25 mouse cellular contexts compared by ENCODE assay signal in genomic region chr12:51147963-51148362, GRCm38 (mm10).
DNase-seq lines count a peak whose midpoint lies in the region; ATAC-seq and TF ChIP-seq lines count a peak whose summit lies in the region.
"Had no signal": no experiment of that assay in that cellular context is flagged by ENCODE, and none has a peak within 500 bp of the region (broad histone marks: within the 10 kb centered on the region; RNA-seq: fewer than 3 reads in every experiment).

No protein-coding gene starts in this region.

- 36% methylated on average over 8 of the region's 8 CpGs for WGBS in lung, embryonic 14.5 days
- 47% methylated on average over 8 of the region's 8 CpGs for WGBS in lung, postnatal 0 days
- WGBS in stomach, embryonic 14.5 days: 53% methylated on average over 8 of the region's 8 CpGs
- 49% methylated on average over 8 of the region's 8 CpGs for WGBS in stomach, postnatal 0 days

- H3K9me3 ChIP-seq in lung, embryonic 14.5 days (ENCODE audit: low read depth, low read length): no peaks in the 10 kb centered on the region
- H3K9me3 ChIP-seq in lung, postnatal 0 days (ENCODE audit: low read length): no peaks in the 10 kb centered on the region
- no peaks in the 10 kb centered on the region for H3K9me3 ChIP-seq in stomach, embryonic 14.5 days (ENCODE audit: control insufficient read depth, low read depth, low read length)
- no peaks in the 10 kb centered on the region for H3K9me3 ChIP-seq in stomach, postnatal 0 days (ENCODE audit: control insufficient read depth, low read length)
- H3K9me3 ChIP-seq: forebrain, embryonic 10.5 days; heart, embryonic 10.5 days; heart, embryonic 13.5 days; hindbrain, embryonic 12.5 days; hindbrain, embryonic 15.5 days had no signal

- H3K9ac ChIP-seq in lung, embryonic 14.5 days: no peak overlapping the region
- H3K9ac ChIP-seq in lung, postnatal 0 days (replicated peaks; ENCODE audit: low read depth): no peak overlapping the region
- H3K9ac ChIP-seq in stomach, embryonic 14.5 days (replicated peaks; ENCODE audit: low read depth, low read length): no peak overlapping the region
- no peak overlapping the region for H3K9ac ChIP-seq in stomach, postnatal 0 days (ENCODE audit: low read length)
- H3K9ac ChIP-seq: forebrain, postnatal 0 days; heart, embryonic 13.5 days; hindbrain, embryonic 12.5 days; hindbrain, embryonic 15.5 days had no signal

- no peak for TF ChIP-seq EP300 in lung, postnatal 0 days (IDR thresholded peaks at IDR 0.05)
- TF ChIP-seq EP300 in stomach, postnatal 0 days (optimal IDR thresholded peaks at IDR 0.05): no peak

- no peak for DNase-seq in frontal cortex, postnatal 10 days (ENCODE audit: low spot score in 2 of 2)
- peak; percentile 75 for DNase-seq in lung, embryonic 14.5 days
- DNase-seq in lung, postnatal 0 days (ENCODE audit: low spot score): no peak
- peak; percentile 6 for DNase-seq in lung, postnatal 10 days
- no peak for DNase-seq in lung, postnatal 25 days (ENCODE audit: low spot score)
- no peak for DNase-seq in stomach, postnatal 0 days (ENCODE audit: low spot score)
- DNase-seq: adrenal gland, adult 8-10 months; adrenal gland, postnatal 25 days; cerebellum, adult 18-20 months; cerebellum, adult 9-10 months; cerebellum, postnatal 14 days; forebrain, postnatal 0 days; gastrocnemius, postnatal 10 days; gastrocnemius, postnatal 36 days; heart, adult 2 months; heart, postnatal 14 days had no signal

- ATAC-seq in frontal cortex, adult (ENCODE audit: low TSS enrichment): 0 out of 2 replicates have a peak, but pooled peaks have one; percentile 18
- peak; percentile 38; the same call in 1 of the 2 replicates for ATAC-seq in lung, embryonic 14.5 days (ENCODE audit: insufficient read depth)
- no peak for ATAC-seq in lung, postnatal 0 days
- no peak for ATAC-seq in stomach, embryonic 14.5 days (ENCODE audit: insufficient number of reproducible peaks, insufficient read depth, low FRiP score, low read depth)
- no peak for ATAC-seq in stomach, postnatal 0 days (ENCODE audit: low FRiP score, low TSS enrichment)
- ATAC-seq: activated CD4-positive, CD25-positive, alpha-beta regulatory T cell, adult 4 months; forebrain, embryonic 14.5 days; forebrain, postnatal 0 days had no signal

- TF ChIP-seq CTCF in lung, embryonic 14.5 days (IDR thresholded peaks at IDR 0.05; ENCODE audit: low read depth): no peak
- no peak for TF ChIP-seq CTCF in lung, postnatal 0 days (IDR thresholded peaks at IDR 0.05)
- TF ChIP-seq CTCF in stomach, postnatal 0 days (IDR thresholded peaks at IDR 0.05; ENCODE audit: low read depth): no peak

- H3K27ac ChIP-seq in lung, embryonic 14.5 days (ENCODE audit: low read depth): no peak overlapping the region
- H3K27ac ChIP-seq in lung, postnatal 0 days (ENCODE audit: low read length): no peak overlapping the region
- H3K27ac ChIP-seq in stomach, embryonic 14.5 days (ENCODE audit: low read length): peak overlapping the region; percentile 55; the same call in 1 of the 2 replicates
- H3K27ac ChIP-seq in stomach, postnatal 0 days (replicated peaks): no peak overlapping the region
- H3K27ac ChIP-seq: forebrain, embryonic 10.5 days; heart, adult 2 months; heart, embryonic 10.5 days; heart, embryonic 13.5 days; hindbrain, embryonic 12.5 days; hindbrain, embryonic 15.5 days had no signal

- no peak overlapping the region for H3K4me2 ChIP-seq in lung, embryonic 14.5 days
- no peak overlapping the region for H3K4me2 ChIP-seq in lung, postnatal 0 days (replicated peaks; ENCODE audit: low read depth, low read length)
- H3K4me2 ChIP-seq in stomach, embryonic 14.5 days (replicated peaks; ENCODE audit: low read depth, low read length): no peak overlapping the region
- H3K4me2 ChIP-seq in stomach, postnatal 0 days (replicated peaks; ENCODE audit: low read depth): no peak overlapping the region
- H3K4me2 ChIP-seq: heart, embryonic 13.5 days; hindbrain, embryonic 12.5 days; hindbrain, embryonic 15.5 days had no signal

- H3K4me3 ChIP-seq in lung, embryonic 14.5 days (ENCODE audit: low read depth, low read length): no peak overlapping the region
- no peak overlapping the region for H3K4me3 ChIP-seq in lung, postnatal 0 days (ENCODE audit: low read depth, low read length)
- no peak overlapping the region for H3K4me3 ChIP-seq in stomach, embryonic 14.5 days (ENCODE audit: low read depth, low read length)
- no peak overlapping the region for H3K4me3 ChIP-seq in stomach, postnatal 0 days (ENCODE audit: low read depth, low read length)
- H3K4me3 ChIP-seq: forebrain, embryonic 10.5 days; heart, adult 2 months; heart, embryonic 10.5 days; heart, embryonic 13.5 days; hindbrain, embryonic 12.5 days; hindbrain, embryonic 15.5 days had no signal

- no peaks in the 10 kb centered on the region for H3K36me3 ChIP-seq in lung, embryonic 14.5 days (ENCODE audit: insufficient read depth)
- no peaks in the 10 kb centered on the region for H3K36me3 ChIP-seq in lung, postnatal 0 days (ENCODE audit: insufficient read depth, low read length)
- no peaks in the 10 kb centered on the region for H3K36me3 ChIP-seq in stomach, embryonic 14.5 days (ENCODE audit: control insufficient read depth, insufficient read depth, low read length)
- no peaks in the 10 kb centered on the region for H3K36me3 ChIP-seq in stomach, postnatal 0 days (ENCODE audit: control insufficient read depth, insufficient read depth, low read length)
- H3K36me3 ChIP-seq: forebrain, embryonic 10.5 days; heart, embryonic 10.5 days; heart, embryonic 13.5 days; hindbrain, embryonic 12.5 days; hindbrain, embryonic 15.5 days had no signal

- H3K4me1 ChIP-seq in lung, embryonic 14.5 days (ENCODE audit: insufficient read depth): no peaks in the 10 kb centered on the region
- H3K4me1 ChIP-seq in lung, postnatal 0 days (ENCODE audit: insufficient read depth, low read depth, low read length): no peaks in the 10 kb centered on the region
- no peaks in the 10 kb centered on the region for H3K4me1 ChIP-seq in stomach, embryonic 14.5 days (ENCODE audit: control insufficient read depth, insufficient read depth, low read length)
- H3K4me1 ChIP-seq in stomach, postnatal 0 days (replicated peaks; ENCODE audit: control insufficient read depth, insufficient read depth): no peaks in the 10 kb centered on the region
- H3K4me1 ChIP-seq: forebrain, embryonic 10.5 days; heart, embryonic 10.5 days; heart, embryonic 13.5 days; hindbrain, embryonic 12.5 days; hindbrain, embryonic 15.5 days had no signal

- no peaks in the 10 kb centered on the region for H3K27me3 ChIP-seq in lung, embryonic 14.5 days (ENCODE audit: insufficient read depth, low read length)
- no peaks in the 10 kb centered on the region for H3K27me3 ChIP-seq in lung, postnatal 0 days (replicated peaks; ENCODE audit: insufficient read depth, low read length)
- H3K27me3 ChIP-seq in stomach, embryonic 14.5 days (ENCODE audit: control insufficient read depth, insufficient read depth, low read length): no peaks in the 10 kb centered on the region
- H3K27me3 ChIP-seq in stomach, postnatal 0 days (ENCODE audit: control insufficient read depth, insufficient read depth, low read length): no peaks in the 10 kb centered on the region
- H3K27me3 ChIP-seq: heart, embryonic 13.5 days; hindbrain, embryonic 12.5 days; hindbrain, embryonic 15.5 days had no signal

Comparison
In these comparisons a context has a peak if more than half of its experiments do, and no peak if none do; other contexts are left out.
1. ATAC-seq: peak in frontal cortex, adult (single experiment) and lung, embryonic 14.5 days (single experiment); none in lung, postnatal 0 days (single experiment), stomach, embryonic 14.5 days (single experiment) and stomach, postnatal 0 days (single experiment).
2. DNase-seq: peak in lung, embryonic 14.5 days (single experiment) and lung, postnatal 10 days (single experiment); none in frontal cortex, postnatal 10 days (0 of 2), lung, postnatal 0 days (single experiment), lung, postnatal 25 days (single experiment) and stomach, postnatal 0 days (single experiment).